Mouse (Mus musculus): Measurements from ENCODE around the gene Camk1.

DNA sequence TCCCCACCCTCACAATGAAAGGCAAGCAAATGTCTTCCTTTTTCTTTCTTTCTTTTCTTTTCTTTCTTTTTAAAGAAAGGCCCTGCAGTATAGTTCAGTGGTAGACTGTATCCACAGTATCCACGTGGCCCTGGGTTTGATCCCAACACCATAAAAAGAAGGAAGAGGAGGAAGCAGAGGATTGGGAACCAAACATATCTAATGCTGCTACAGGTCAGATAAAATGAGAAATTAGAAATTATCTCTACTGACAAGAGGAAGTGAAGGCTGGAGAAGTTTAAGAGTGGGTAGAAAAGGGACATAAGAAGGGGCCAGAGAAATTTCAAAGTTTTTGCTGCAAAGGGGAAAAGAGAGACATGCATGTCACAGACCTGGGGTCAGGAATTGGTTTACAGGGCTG, 57.5 kb downstream of the Camk1 start:
- no peak for TF ChIP-seq CTCF (IDR thresholded peaks at IDR 0.05 in 2 of 3, conservative IDR thresholded peaks at IDR 0.05 in 1 of 3; ENCODE audit: control insufficient read depth in 1 of 3, insufficient read depth in 1 of 3, low read depth in 2 of 3, low read length in 3 of 3, poor library complexity in 1 of 3, severe bottlenecking in 1 of 3)
- TF ChIP-seq UBTF (IDR thresholded peaks at IDR 0.05; ENCODE audit: borderline replicate concordance, insufficient read depth, low read depth, low read length) = 0 out of 2 replicates have a peak, but pooled peaks have one; percentile 24
- no peak for TF ChIP-seq ZMIZ1 (IDR thresholded peaks at IDR 0.05; ENCODE audit: low read depth, low read length)
- no peak for TF ChIP-seq POLR2A (IDR thresholded peaks at IDR 0.05; ENCODE audit: control insufficient read depth in 1 of 2, insufficient read depth in 1 of 2, low read depth in 1 of 2, low read length in 2 of 2, poor library complexity in 1 of 2)
- TF ChIP-seq MAFK (IDR thresholded peaks at IDR 0.05; ENCODE audit: borderline replicate concordance, low read depth, low read length) = no peak
- TF ChIP-seq USF1 (IDR thresholded peaks at IDR 0.05; ENCODE audit: low read depth, low read length) = peak; percentile 54
- TF ChIP-seq ZKSCAN1 (IDR thresholded peaks at IDR 0.05; ENCODE audit: low read depth, low read length) = no peak
